Mouse (Mus musculus): ENCODE data around the gene Shh. TPM values are rescaled to one million over a fixed set of nuclear protein-coding genes. Genes with fewer than 3 reads are reported as not detected.

The Shh gene
- polyA plus RNA-seq, 1 experiment from 2014 or later, result 0.81 TPM

DNA sequence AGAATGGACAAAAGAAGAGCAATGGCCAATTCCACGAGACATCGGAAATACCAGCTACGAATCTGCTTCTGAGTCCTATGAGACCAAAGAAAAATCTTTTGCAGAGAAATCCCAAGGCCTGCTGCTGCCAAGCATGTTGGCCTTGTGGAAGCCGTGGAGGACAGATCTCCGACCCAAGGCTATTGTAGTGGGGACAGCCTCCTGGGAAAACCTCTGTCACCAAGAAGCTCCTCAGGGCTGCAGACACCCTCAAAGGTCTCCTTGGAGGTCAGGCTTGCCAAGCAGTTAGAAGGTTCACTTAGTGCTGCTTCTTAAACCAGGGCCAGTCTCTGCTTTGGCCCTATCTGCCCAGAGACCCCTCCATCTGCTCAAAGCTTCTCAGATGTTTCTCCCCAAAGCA, 11.3 kb downstream of the Shh start:
- peaks cover 31% of the 10 kb centered on the region for H3K4me1 ChIP-seq
- 91% methylated on average over 5 of the region's 5 CpGs for WGBS
- no peaks in the 10 kb centered on the region for H3K9me3 ChIP-seq
- H3K4me3 ChIP-seq, result no peak overlapping the region
- H3K27me3 ChIP-seq, result peaks cover 46% of the 10 kb centered on the region
- H3K36me3 ChIP-seq, result no peaks in the 10 kb centered on the region
- no peak for ATAC-seq (replicated peaks)
- H3K9ac ChIP-seq (replicated peaks), result no peak overlapping the region
- H3K4me2 ChIP-seq (replicated peaks), result no peak overlapping the region
- no peak overlapping the region for H3K27ac ChIP-seq (replicated peaks)

DNA sequence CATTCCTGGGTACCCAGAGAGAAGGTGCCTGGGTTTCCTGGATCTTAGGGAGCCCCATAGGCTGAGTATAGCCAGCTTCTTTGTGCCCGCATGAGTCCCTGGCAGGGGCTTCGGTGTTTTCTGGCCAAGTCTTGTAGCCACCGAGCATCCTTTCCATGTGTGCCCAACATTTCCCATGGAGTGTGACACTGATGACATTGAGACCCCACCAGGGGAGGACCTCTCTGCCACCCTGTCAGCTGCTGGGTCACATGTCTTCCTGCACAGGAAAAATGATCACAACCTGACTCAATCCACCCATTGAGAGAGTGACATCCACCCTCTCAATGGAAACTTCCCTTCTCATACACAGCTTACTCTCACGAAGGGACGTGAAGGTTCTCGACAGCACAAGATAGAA, 12.5 kb downstream of the Shh start:
- peaks cover 19% of the 10 kb centered on the region for H3K4me1 ChIP-seq
- H3K4me3 ChIP-seq, result no peak overlapping the region
- H3K4me2 ChIP-seq (replicated peaks), result no peak overlapping the region
- no peaks in the 10 kb centered on the region for H3K36me3 ChIP-seq
- no peak overlapping the region for H3K9ac ChIP-seq (replicated peaks)
- H3K9me3 ChIP-seq, result no peaks in the 10 kb centered on the region
- H3K27me3 ChIP-seq, result peaks cover 34% of the 10 kb centered on the region
- no peak overlapping the region for H3K27ac ChIP-seq (replicated peaks)
- 91% methylated on average over 6 of the region's 6 CpGs for WGBS
- no peak for ATAC-seq (replicated peaks)

DNA sequence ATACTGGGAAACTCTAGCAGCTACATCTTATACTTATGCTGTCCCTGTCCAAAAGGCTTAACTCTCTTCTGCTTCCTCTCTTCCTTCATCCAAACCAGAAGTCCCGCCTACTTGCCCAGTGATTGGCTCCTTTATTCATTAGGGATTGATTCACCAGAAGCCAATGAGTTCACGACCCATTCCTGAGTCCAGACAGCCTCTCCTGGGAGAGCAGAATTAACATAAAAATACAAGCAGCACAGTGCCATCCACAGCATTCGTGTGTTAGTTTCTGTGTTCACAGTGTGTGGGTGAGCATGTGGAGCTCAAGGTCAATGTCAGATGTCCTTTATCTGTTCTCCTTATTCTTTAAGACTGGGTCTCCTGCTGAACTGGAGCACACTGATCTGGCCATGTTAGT, 13.5 kb downstream of the Shh start:
- Histone ChIP-seq H3K27ac (replicated peaks) (no peak overlapping the region), H3K27me3 (peaks cover 24% of the 10 kb centered on the region), H3K9ac (replicated peaks) (no peak overlapping the region), H3K4me2 (replicated peaks) (no peak overlapping the region), H3K36me3 (no peaks in the 10 kb centered on the region), H3K9me3 (no peaks in the 10 kb centered on the region), H3K4me1 (peaks cover 9% of the 10 kb centered on the region), H3K4me3 (no peak overlapping the region)
- 22% methylated on average over 3 of the region's 3 CpGs for WGBS
- no peak for ATAC-seq (replicated peaks)

DNA sequence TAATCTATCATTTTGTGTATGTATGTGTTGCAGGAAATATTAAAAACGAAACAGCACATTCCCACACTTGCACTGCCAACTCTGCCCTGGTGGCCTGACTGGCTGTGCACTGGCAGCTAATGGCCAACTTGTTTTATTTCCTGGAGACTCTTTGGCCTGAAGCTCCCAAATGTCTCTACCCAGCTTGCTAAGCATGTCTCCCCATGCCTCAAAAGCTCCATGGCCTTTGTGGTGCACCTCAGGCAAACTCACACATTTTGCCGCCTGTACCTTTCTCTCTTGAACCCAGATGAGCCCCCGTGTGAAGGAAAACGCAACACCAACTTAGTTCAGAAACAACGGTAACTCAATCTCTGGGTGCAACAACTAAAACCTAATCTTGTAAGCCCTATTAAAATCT, 14.0 kb downstream of the Shh start:
- H3K36me3 ChIP-seq, result no peaks in the 10 kb centered on the region
- H3K27me3 ChIP-seq, result peaks cover 19% of the 10 kb centered on the region
- no peak overlapping the region for H3K27ac ChIP-seq (replicated peaks)
- 80% methylated on average over 5 of the region's 5 CpGs for WGBS
- H3K4me1 ChIP-seq, result peaks cover 5% of the 10 kb centered on the region
- H3K4me3 ChIP-seq, result no peak overlapping the region
- no peak overlapping the region for H3K9ac ChIP-seq (replicated peaks)
- no peaks in the 10 kb centered on the region for H3K9me3 ChIP-seq
- no peak overlapping the region for H3K4me2 ChIP-seq (replicated peaks)
- no peak for ATAC-seq (replicated peaks)

DNA sequence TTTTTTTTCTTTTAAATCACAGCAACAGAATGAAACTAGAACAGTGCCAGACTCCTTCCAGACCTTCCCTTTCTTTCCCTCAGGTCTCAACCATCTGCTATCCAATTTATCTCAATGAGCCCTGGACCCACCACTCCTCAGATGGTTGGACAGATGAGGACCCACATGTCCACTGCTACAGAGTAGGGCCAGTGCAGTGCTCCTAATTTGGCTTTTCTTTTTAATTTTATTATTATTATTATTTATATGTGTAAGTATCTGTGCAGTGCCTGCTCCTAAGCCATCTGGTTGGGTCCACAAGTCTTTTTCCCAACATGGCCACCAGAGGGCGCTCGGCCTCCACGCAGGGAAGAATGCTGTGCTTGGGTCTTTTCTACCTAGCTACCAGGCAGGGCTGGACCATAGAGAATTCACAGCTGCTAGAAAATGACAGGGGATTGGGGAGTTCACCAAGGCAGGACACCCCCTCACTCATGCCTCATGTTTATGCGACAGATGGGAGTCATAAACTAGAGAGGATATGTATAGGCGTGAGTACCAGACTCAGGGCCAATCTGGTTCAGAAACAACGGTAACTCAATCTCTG, 15.9 kb downstream of the Shh start:
- Histone ChIP-seq H3K36me3 (no peaks in the 10 kb centered on the region), H3K27ac (replicated peaks) (no peak overlapping the region), H3K4me1 (no peaks in the 10 kb centered on the region), H3K4me3 (no peak overlapping the region), H3K4me2 (replicated peaks) (no peak overlapping the region), H3K9me3 (no peaks in the 10 kb centered on the region), H3K27me3 (peaks cover 8% of the 10 kb centered on the region), H3K9ac (replicated peaks) (no peak overlapping the region)
- ATAC-seq (replicated peaks), result peak; percentile 88
- 32% methylated on average over 6 of the region's 6 CpGs for WGBS

DNA sequence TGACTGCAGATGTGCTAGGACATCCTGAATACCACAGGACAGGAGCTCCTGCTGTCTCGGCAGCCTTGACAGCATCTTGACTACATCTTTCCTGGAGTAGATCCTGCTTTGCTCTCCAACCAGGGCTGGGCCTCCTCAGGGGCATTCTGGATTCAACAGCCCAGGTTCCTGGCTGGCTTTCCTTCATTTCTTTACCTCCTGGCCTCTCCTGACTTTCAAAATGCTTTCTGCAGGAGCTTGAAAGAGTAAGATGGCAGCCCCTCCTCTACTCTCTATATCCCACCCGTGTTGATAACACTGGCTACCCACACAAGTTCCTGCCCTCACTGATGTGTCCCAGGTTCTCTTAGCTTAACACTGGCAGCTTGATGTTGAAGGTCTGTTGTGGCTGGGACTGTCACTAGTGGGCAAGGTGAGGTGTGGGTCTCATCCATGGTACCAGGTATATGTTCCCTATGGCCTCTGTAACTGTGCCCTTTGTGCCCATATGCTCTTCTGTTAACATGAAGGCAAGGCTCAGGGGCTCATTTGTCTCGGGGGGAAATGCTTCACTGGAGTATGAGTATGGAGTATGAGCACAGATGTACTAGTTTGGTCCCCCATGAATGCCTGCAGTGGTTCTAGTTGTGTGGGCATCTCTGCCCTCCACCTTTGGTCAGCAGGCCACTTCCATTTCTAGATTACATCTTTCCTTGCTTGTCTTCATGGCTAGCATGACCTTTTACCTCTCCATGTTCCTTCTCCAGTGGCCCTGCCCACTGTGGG, 16.7 kb downstream of the Shh start:
- 61% methylated on average over 3 of the region's 3 CpGs for WGBS
- ATAC-seq (replicated peaks), result no peak

DNA sequence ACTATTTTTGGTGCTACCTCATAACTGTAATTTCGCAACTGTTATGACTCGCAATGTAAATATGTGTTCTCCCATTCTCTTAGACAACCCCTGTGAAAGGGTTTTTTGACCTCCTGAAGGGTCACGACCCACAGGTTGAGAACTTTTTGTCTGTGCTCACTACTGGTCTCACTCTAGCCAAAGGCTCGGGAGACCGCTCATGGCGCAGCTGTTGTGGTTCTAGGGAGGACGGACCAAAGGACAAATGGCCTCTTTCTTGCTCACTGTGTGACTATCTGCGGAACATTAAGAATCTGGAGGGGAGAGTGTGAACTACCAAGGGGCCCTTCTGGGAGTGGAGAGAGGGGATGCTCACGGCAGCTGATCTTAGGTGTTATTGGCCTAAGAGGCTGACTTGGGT, 41.1 kb downstream of the Shh start:
- Histone ChIP-seq H3K4me2 (replicated peaks) (no peak overlapping the region), H3K27me3 (no peaks in the 10 kb centered on the region), H3K9me3 (no peaks in the 10 kb centered on the region), H3K4me3 (no peak overlapping the region), H3K9ac (replicated peaks) (no peak overlapping the region), H3K27ac (replicated peaks) (no peak overlapping the region), H3K36me3 (peaks cover 3% of the 10 kb centered on the region; the same call in 1 of the 2 replicates), H3K4me1 (no peaks in the 10 kb centered on the region)
- ATAC-seq (replicated peaks), result no peak
- 93% methylated on average over 9 of the region's 9 CpGs for WGBS

More for the DNA sequence above, 16.7 kb downstream of the Shh start:
- no peak overlapping the region for H3K27ac ChIP-seq (replicated peaks)
- no peak overlapping the region for H3K4me2 ChIP-seq (replicated peaks)
- H3K36me3 ChIP-seq, result no peaks in the 10 kb centered on the region
- no peaks in the 10 kb centered on the region for H3K9me3 ChIP-seq
- no peak overlapping the region for H3K4me3 ChIP-seq
- no peaks in the 10 kb centered on the region for H3K27me3 ChIP-seq
- H3K9ac ChIP-seq (replicated peaks), result no peak overlapping the region
- H3K4me1 ChIP-seq, result no peaks in the 10 kb centered on the region

DNA sequence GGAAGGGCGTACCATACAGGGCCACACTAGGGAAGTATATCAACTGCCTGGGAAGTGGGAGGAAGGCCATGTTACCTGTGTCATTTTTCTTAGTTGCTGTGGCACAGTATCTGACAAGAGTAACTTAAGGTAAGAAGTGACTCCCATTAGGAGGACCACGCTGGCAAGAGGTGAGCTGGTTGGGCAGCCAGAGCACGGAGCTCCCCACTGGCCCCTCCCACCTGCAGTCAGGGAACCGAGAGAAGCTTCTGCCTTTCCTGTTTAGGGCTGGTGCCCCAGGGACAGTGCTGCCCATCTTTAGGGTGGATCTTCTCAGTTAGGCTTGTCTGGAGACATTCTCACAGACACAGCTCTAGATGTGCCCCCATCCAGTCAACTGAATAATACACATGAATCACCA, 43.3 kb downstream of the Shh start:
- no peaks in the 10 kb centered on the region for H3K9me3 ChIP-seq
- WGBS, result 64% methylated on average over 4 of the region's 4 CpGs
- no peak overlapping the region for H3K4me3 ChIP-seq
- no peak overlapping the region for H3K4me2 ChIP-seq (replicated peaks)
- no peak overlapping the region for H3K27ac ChIP-seq (replicated peaks)
- H3K9ac ChIP-seq (replicated peaks), result no peak overlapping the region
- H3K4me1 ChIP-seq, result no peaks in the 10 kb centered on the region
- no peaks in the 10 kb centered on the region for H3K27me3 ChIP-seq
- H3K36me3 ChIP-seq, result peaks cover 20% of the 10 kb centered on the region
- no peak for ATAC-seq (replicated peaks)

DNA sequence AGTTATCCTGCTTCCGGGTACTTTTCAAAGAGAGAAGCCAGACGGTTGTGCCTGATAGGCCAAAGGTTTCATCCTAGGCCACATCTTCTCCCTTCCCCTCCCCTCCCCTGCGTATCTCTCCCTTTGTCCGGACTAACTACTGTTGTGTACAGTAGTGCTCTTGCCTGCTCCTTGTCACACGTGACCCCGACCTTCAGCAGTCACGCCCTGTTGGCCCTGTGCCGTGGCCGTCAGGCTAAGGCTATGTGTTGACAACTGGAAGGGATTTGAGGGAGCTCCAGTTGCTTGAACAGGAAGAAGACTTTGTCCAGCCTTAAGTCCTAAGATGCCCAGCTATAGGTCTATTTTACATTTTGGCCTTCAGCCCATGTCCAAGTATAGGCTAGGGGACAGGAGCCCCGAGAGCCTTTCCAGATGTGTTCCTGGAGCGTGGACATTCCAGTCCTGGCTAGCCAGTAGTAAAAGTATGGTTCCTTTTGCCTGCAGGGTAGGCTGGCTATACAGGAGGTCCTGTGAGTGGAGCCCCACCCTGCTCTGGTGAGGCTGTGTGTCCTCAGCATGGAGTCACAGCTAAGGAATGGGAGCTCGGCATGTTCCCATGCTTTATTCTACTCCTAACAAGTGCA, 47.3 kb downstream of the Shh start:
- peaks cover 54% of the 10 kb centered on the region for H3K36me3 ChIP-seq
- no peak overlapping the region for H3K4me3 ChIP-seq
- no peak for ATAC-seq (replicated peaks)
- no peaks in the 10 kb centered on the region for H3K9me3 ChIP-seq
- 94% methylated on average over 12 of the region's 12 CpGs for WGBS
- H3K27me3 ChIP-seq, result no peaks in the 10 kb centered on the region
- no peaks in the 10 kb centered on the region for H3K4me1 ChIP-seq
- no peak overlapping the region for H3K27ac ChIP-seq (replicated peaks)
- H3K4me2 ChIP-seq (replicated peaks), result no peak overlapping the region
- H3K9ac ChIP-seq (replicated peaks), result no peak overlapping the region

DNA sequence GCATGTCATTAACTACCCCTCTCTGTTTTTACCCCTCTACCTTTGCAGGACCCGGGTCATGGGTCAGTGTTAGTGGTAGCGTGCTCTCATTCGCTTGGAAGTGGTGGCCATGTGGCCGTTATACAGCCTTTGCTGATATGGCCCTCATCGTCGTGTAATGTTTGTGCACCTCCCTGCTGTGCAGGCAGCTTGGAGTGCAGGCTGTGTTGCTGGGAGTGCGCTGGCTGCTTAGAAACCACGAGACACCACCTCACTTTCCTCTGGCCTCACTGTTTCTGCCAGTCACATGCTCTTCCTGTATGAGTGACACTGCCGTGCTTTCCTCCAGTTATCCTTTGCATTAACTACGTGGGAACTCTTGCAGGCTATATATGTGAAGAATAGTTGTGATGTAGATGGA, 48.3 kb downstream of the Shh start:
- no peaks in the 10 kb centered on the region for H3K27me3 ChIP-seq
- H3K4me1 ChIP-seq, result no peaks in the 10 kb centered on the region
- no peak overlapping the region for H3K4me3 ChIP-seq
- no peak overlapping the region for H3K9ac ChIP-seq (replicated peaks)
- no peaks in the 10 kb centered on the region for H3K9me3 ChIP-seq
- H3K27ac ChIP-seq (replicated peaks), result no peak overlapping the region
- H3K4me2 ChIP-seq (replicated peaks), result no peak overlapping the region
- WGBS, result 86% methylated on average over 10 of the region's 10 CpGs
- peaks cover 64% of the 10 kb centered on the region for H3K36me3 ChIP-seq
- no peak for ATAC-seq (replicated peaks)

DNA sequence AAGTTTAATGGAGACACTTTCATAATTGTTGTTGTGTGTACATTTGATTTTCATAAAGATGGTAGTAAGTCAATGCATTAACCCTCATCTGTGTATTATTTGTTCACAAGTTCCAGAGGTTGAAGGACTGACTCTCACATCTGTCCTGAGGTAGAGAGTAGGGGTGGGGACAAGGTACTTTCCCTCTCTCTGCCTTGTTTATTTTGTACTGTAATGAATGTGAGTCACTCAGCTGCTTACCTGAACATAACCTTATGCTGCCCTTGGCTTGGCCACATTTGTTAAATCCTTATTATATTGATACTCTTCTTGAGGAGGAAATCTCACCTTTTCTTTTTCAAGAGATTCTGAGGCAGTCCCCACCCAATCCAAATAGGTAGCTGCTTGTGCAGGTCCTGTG, 51.0 kb downstream of the Shh start:
- H3K9ac ChIP-seq (replicated peaks), result no peak overlapping the region
- H3K27me3 ChIP-seq, result no peaks in the 10 kb centered on the region
- no peaks in the 10 kb centered on the region for H3K9me3 ChIP-seq
- no peak overlapping the region for H3K4me2 ChIP-seq (replicated peaks)
- H3K36me3 ChIP-seq, result peaks cover 81% of the 10 kb centered on the region
- no peak for ATAC-seq (replicated peaks)
- H3K4me1 ChIP-seq, result no peaks in the 10 kb centered on the region
- no peak overlapping the region for H3K4me3 ChIP-seq
- H3K27ac ChIP-seq (replicated peaks), result no peak overlapping the region

DNA sequence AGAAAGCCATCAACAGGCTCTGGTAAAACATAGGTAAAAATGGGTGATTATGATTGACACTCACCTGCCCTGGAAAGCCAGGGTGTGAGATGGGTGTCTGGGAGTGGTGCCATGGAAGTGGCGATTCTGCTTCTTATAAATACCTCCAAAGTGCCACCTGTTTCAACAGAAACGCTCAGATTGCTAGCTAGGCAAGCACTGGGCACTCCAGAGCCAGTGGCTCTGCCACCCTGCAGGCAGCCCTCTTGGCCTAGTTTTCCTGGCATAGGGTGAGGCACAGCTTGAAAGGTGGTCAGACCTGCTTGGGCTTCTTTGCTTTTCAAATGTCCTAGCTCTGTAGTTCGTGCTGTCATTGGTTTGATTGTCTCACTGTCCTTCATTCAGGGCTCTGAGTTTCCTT, 53.0 kb downstream of the Shh start:
- no peaks in the 10 kb centered on the region for H3K27me3 ChIP-seq
- H3K4me2 ChIP-seq (replicated peaks), result no peak overlapping the region
- WGBS, result 96% methylated on average over 3 of the region's 3 CpGs
- no peaks in the 10 kb centered on the region for H3K4me1 ChIP-seq
- no peak for ATAC-seq (replicated peaks)
- H3K27ac ChIP-seq (replicated peaks), result no peak overlapping the region
- H3K36me3 ChIP-seq, result peaks cover 75% of the 10 kb centered on the region
- no peak overlapping the region for H3K4me3 ChIP-seq
- H3K9ac ChIP-seq (replicated peaks), result no peak overlapping the region
- no peaks in the 10 kb centered on the region for H3K9me3 ChIP-seq

Data from forebrain, embryonic 15.5 days (tissue).